Mouse (Mus musculus): ENCODE data around the gene Fem1b. TPM values are rescaled to one million over a fixed set of nuclear protein-coding genes. Genes with fewer than 3 reads are reported as not detected.
"Not testable (repeated sequence)": the region's sequence is repeated elsewhere in the genome, so short reads cannot be mapped to it uniquely, and the experiment has no call there.

The Fem1b gene
- polyA plus RNA-seq (2015; fragmentation: Nextera tagmentation; extraction: Ambion mirVana): 15.1 and 18.2 TPM in 2 replicates

DNA sequence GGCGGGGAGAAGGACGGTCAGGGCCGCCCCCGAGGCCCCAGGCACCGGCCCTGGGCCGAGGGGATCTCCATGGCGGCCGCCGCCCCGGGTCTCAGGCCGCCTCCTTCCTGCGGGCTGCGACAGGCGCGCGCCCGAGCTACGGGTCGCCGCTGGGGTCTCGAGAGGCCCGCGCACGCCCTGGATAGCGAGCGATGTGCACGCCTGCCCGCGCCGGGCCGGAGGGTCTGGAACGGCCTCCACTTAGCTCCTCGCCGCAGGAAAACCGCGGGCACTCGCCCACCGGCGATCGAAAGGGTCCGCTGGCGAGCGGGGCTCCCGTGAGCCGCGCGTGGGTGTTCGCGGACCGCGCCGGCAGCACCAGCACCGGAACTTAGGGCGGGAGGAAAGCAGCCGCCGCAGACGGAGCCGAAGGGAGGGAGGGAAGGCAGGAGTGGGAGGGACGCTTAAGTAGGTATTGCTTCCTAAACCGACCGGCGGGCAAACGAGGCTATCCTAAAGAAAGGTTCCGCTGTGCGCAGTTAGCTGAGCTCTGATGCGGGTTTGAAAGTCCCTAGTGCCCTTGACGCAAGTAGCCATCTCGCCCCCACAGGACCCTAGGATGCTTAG lies at the start of gene Fem1b:
Gene Fem1b, minus strand, starts transcription at position 419 of the 606 bp plus-strand sequence.
- no peaks in the 10 kb centered on the region for H3K27me3 ChIP-seq
- peak within 1 kb of the TSS; percentile 94 for H3K9ac ChIP-seq
- peak within 1 kb of the TSS; percentile 98 for H3K27ac ChIP-seq
- H3K36me3 ChIP-seq: no peaks in the 10 kb centered on the region
- ATAC-seq (ENCODE audit: insufficient number of reproducible peaks, low FRiP score, low TSS enrichment, low read depth): peak; percentile 89
- H3K4me2 ChIP-seq: peak within 1 kb of the TSS; percentile 86
- WGBS: under 1% methylated on average over 66 of the region's 68 CpGs
- peaks cover 19% of the 10 kb centered on the region for H3K4me1 ChIP-seq
- H3K9me3 ChIP-seq: no peaks in the 10 kb centered on the region
- H3K4me3 ChIP-seq: peak within 1 kb of the TSS; percentile 100

DNA sequence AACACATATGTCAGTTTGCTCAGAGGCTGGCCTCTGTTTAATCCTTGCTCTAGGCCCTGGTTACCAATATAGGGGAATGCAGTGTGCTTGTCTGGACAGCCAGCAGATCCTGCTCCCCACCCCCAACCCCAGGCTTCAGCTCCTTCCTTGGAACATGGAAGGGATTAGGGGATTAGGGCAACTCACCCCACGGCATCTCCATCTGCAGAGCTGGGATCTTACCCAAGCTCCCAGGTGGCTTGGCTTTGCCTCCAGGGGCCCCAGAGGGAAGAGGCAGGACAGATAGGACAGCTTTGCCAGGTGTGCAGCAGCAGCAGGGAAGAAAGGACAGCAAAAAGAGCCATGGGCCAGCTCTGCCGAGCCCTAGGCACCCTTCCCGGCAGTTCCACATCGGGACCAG lies 49.1 kb upstream of the Fem1b start:
- no peak overlapping the region for H3K4me3 ChIP-seq
- H3K4me1 ChIP-seq: peaks cover 38% of the 10 kb centered on the region
- no peak overlapping the region for H3K4me2 ChIP-seq
- H3K27ac ChIP-seq: no peak overlapping the region
- no peaks in the 10 kb centered on the region for H3K27me3 ChIP-seq
- 51% methylated on average over 4 of the region's 4 CpGs for WGBS
- H3K9ac ChIP-seq: no peak overlapping the region
- no peaks in the 10 kb centered on the region for H3K9me3 ChIP-seq
- no peak for ATAC-seq (ENCODE audit: insufficient number of reproducible peaks, low FRiP score, low TSS enrichment, low read depth)
- H3K36me3 ChIP-seq: no peaks in the 10 kb centered on the region

DNA sequence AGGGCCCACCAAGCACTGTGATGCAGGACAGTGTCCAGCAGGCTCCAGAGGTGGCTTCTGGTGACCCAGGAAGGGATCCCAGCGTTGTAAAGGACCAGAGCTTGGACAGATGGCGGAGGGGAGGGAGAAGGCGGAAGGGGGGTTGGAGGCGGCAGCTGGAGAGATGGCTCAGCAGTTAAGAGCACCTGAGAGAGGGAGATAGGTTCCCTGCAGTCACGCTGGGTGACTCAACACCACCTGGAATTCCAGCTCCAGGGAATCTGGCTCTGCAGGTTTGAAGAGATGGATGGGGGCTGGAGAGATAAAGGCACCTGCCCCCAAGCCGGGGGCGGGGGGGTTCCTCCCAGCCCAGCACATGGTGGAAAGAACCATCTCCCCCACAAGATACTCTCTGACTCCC lies 48.4 kb upstream of the Fem1b start:
- H3K4me1 ChIP-seq: peaks cover 38% of the 10 kb centered on the region
- H3K27me3 ChIP-seq; H3K9me3 ChIP-seq; H3K4me3 ChIP-seq; H3K9ac ChIP-seq; H3K4me2 ChIP-seq; ATAC-seq (ENCODE audit: insufficient number of reproducible peaks, low FRiP score, low TSS enrichment, low read depth); H3K27ac ChIP-seq; H3K36me3 ChIP-seq: not testable (repeated sequence)
- 49% methylated on average over 7 of the region's 7 CpGs for WGBS

DNA sequence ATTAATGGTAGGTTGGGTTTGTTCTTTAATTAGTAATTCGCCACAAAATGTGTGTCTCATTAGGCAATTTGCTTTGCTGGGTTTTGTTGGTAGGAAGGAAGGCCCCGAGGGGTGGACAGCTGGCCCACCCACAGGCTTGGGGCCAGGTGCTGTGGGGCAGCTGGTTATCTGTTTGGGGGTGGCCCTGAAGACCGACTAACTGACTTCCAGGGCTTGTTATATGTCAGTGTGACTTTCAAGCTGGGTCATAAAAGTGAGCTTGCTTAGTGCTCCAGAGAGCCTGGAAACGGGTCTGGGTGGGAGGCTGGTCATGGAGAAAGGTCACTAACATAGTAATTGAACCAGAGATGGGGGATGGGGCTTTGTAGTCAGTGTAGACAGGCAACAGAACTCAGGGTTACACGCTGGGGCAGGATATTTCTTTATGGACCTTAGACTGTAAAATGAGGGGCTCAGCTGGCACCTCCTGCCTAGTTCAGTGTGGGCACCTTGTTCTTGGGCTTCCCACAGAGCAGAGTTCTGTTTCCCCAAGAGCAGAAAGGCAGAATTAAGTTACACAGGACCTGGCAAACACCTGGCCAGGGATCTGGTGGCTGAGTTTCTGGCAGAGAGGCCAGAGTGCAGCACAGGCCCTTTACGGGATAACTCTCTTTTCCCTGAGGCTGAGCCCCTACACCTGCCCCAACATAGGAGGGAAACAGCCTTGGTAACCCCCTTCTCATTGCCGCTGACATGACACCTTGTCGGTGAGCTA lies 46.7 kb upstream of the Fem1b start:
- H3K4me1 ChIP-seq: peaks cover 47% of the 10 kb centered on the region
- no peaks in the 10 kb centered on the region for H3K36me3 ChIP-seq
- no peaks in the 10 kb centered on the region for H3K27me3 ChIP-seq
- H3K4me2 ChIP-seq: peak overlapping the region; percentile 49
- no peaks in the 10 kb centered on the region for H3K9me3 ChIP-seq
- H3K4me3 ChIP-seq: peak overlapping the region; percentile 27
- WGBS: 23% methylated on average over 8 of the region's 8 CpGs
- H3K9ac ChIP-seq: 0 out of 2 replicates have a peak overlapping the region, but pooled peaks have one; percentile 8
- peak overlapping the region; percentile 84 for H3K27ac ChIP-seq
- no peak for ATAC-seq (ENCODE audit: insufficient number of reproducible peaks, low FRiP score, low TSS enrichment, low read depth)

DNA sequence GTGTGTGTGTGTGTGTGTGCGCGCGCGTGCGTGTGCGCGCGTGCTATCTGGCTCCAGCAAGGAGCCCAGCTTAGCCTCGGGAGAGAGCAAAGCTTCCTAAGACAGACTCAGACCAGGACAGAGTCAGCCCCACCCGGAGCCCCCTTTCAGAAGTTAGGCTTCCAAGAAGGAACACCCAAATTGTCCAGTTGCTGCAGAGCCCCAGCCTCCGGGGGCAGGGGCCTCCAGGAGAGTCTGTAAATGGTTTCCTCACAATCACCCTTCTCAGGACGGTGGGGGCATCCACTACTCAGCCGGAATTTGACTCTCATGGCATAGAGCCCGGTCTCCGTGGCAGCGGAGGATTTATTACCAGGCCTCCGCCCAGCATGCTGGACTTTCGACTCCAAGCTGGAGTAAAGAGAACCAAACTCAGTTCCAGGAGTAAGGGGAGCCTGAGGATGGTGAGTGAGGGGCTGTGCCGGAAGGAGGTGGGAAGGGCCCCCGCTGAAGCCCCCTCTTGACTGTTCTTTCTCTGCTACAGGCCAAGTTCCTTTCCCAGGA lies 46.1 kb upstream of the Fem1b start, which contains the start of gene Calml4:
Gene Calml4, plus strand, starts transcription at position 362 of the 543 bp plus-strand sequence.
- peak within 1 kb of the TSS; percentile 49 for H3K4me2 ChIP-seq
- no peaks in the 10 kb centered on the region for H3K9me3 ChIP-seq
- H3K27ac ChIP-seq: peak within 1 kb of the TSS; percentile 84
- peaks cover 47% of the 10 kb centered on the region for H3K4me1 ChIP-seq
- 0 out of 2 replicates have a peak within 1 kb of the TSS, but pooled peaks have one; percentile 8 for H3K9ac ChIP-seq
- WGBS: 20% methylated on average over 20 of the region's 20 CpGs
- peak; percentile 74 for ATAC-seq (ENCODE audit: insufficient number of reproducible peaks, low FRiP score, low TSS enrichment, low read depth)
- no peaks in the 10 kb centered on the region for H3K36me3 ChIP-seq
- peak within 1 kb of the TSS; percentile 27 for H3K4me3 ChIP-seq
- H3K27me3 ChIP-seq: no peaks in the 10 kb centered on the region

DNA sequence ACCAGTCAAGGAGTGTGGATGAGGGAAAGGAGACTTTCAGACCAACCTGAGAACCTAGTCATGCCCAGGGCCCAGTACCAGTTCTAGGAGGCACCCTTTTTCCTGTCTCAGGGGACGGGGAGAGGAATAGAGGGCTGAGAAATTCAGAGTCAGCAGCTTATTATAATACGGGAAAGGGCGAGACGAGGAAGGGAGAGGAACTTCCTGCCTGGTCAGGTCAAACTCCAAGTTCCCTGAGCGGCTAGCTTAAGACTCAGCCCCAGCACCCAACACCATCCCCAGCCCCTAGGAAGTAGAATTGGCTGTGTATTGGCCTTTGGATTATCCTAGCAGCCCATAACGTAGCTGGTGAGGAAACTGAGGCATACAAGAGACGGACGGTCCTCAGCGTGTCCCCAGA lies 45.5 kb upstream of the Fem1b start:
- H3K27ac ChIP-seq: peak overlapping the region; percentile 84

DNA sequence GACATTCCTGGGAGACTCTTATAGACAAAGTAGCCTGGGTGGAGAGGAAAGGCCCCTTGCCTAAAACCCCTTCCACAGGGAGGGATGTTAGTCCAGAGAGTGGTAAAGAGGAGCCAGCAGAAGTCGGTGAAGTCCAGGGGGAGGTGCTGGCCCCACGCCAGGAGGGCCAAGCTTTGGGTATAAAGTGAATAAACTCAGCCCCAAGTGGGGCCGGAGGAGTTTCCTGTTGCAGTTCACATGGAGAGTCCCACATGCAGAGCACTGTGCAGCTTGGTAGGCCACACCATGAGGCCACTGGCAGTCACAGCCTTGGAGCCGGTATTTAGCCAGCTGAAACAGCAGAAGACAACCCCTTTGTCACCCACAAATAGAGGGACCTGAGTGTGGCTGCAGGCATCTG lies 42.7 kb upstream of the Fem1b start:
- peaks cover 19% of the 10 kb centered on the region for H3K36me3 ChIP-seq
- H3K4me3 ChIP-seq: no peak overlapping the region
- no peaks in the 10 kb centered on the region for H3K27me3 ChIP-seq
- no peaks in the 10 kb centered on the region for H3K9me3 ChIP-seq
- H3K9ac ChIP-seq: no peak overlapping the region
- WGBS: 34% methylated on average over 4 of the region's 4 CpGs
- ATAC-seq (ENCODE audit: insufficient number of reproducible peaks, low FRiP score, low TSS enrichment, low read depth): no peak
- H3K4me1 ChIP-seq: peaks cover 47% of the 10 kb centered on the region
- H3K4me2 ChIP-seq: no peak overlapping the region
- 0 out of 2 replicates have a peak overlapping the region, but pooled peaks have one; percentile 22 for H3K27ac ChIP-seq

More for the DNA sequence above, 45.5 kb upstream of the Fem1b start:
- ATAC-seq (ENCODE audit: insufficient number of reproducible peaks, low FRiP score, low TSS enrichment, low read depth): no peak
- Histone ChIP-seq H3K4me2 (peak overlapping the region; percentile 49), H3K9me3 (no peaks in the 10 kb centered on the region), H3K27me3 (no peaks in the 10 kb centered on the region), H3K36me3 (no peaks in the 10 kb centered on the region), H3K4me3 (peak overlapping the region; percentile 27), H3K9ac (no peak overlapping the region), H3K4me1 (peaks cover 48% of the 10 kb centered on the region)
- WGBS: 52% methylated on average over 9 of the region's 9 CpGs

DNA sequence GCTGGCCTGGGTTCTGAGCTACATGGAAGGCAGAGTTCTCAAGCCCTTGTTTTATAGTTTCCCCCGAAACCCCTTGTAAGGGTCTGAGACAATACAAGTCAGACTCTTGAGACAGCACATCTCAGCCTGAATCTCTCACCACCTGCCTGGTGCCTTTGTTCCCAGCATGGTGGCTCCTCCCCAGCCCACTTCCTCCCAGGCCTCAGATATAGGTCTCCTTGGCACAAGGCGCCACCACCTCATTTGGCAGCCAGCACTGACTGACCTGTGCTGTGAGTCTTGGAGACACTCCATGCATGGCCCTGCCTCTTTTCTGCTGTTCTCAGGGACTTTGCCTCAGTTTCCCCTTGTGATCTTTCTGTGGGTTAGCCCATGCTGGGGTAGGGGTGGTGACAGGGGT lies 39.8 kb upstream of the Fem1b start:
- H3K27me3 ChIP-seq: no peaks in the 10 kb centered on the region
- 0 out of 2 replicates have a peak overlapping the region, but pooled peaks have one; percentile 10 for H3K9ac ChIP-seq
- H3K4me3 ChIP-seq: no peak overlapping the region
- WGBS: 65% methylated on average over 2 of the region's 2 CpGs
- ATAC-seq (ENCODE audit: insufficient number of reproducible peaks, low FRiP score, low TSS enrichment, low read depth): no peak
- H3K27ac ChIP-seq: no peak overlapping the region
- no peaks in the 10 kb centered on the region for H3K9me3 ChIP-seq
- H3K4me1 ChIP-seq: peaks cover 30% of the 10 kb centered on the region
- peaks cover 36% of the 10 kb centered on the region for H3K36me3 ChIP-seq
- no peak overlapping the region for H3K4me2 ChIP-seq

DNA sequence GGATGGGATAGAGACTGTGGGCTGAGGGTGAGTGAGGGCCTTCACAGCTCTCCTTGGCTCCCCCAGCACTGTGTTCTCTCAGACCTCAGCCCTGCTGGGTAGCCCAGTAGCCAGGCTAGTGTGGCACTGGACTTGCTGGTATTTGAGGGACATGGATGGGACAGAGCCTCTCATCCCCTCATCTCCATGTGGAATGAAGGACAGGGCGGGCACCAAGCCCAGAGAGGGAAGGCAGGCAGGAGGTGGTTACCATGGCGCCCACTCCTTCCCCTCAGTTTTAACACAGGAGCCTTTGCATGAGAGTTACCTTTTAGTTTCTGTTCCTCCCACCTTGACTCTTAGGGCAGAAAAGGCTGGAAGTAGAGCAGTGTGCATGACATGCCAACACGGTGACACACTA lies 36.9 kb upstream of the Fem1b start:
- Histone ChIP-seq H3K36me3 (peaks cover 42% of the 10 kb centered on the region), H3K27ac (no peak overlapping the region), H3K9me3 (no peaks in the 10 kb centered on the region), H3K9ac (no peak overlapping the region), H3K4me1 (peaks cover 20% of the 10 kb centered on the region), H3K27me3 (no peaks in the 10 kb centered on the region), H3K4me3 (no peak overlapping the region), H3K4me2 (no peak overlapping the region)
- no peak for ATAC-seq (ENCODE audit: insufficient number of reproducible peaks, low FRiP score, low TSS enrichment, low read depth)
- WGBS: 72% methylated on average over 3 of the region's 3 CpGs

DNA sequence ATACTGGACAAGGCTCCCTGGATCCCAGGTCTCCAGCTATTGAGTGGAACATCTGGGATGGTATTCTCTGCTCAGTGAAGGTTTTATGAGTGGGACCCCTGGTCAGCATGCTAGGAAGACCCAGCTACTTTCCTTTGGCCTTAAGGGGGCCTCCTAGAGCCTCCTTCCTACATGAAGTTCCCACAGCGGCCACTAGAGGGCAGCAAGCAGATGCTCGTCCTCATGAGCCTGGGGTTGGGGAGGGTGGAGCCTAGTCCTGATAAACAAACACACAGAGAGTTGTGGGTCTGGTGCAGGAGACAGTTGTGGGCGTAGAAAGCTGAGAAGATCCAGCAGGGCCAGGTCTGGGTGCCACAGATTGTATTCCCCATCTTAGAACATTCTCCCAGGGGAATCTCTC lies 36.0 kb upstream of the Fem1b start:
- H3K4me1 ChIP-seq: peaks cover 20% of the 10 kb centered on the region
- H3K9ac ChIP-seq: no peak overlapping the region
- ATAC-seq (ENCODE audit: insufficient number of reproducible peaks, low FRiP score, low TSS enrichment, low read depth): no peak
- no peak overlapping the region for H3K4me3 ChIP-seq
- H3K36me3 ChIP-seq: peaks cover 42% of the 10 kb centered on the region
- no peaks in the 10 kb centered on the region for H3K9me3 ChIP-seq
- H3K27me3 ChIP-seq: no peaks in the 10 kb centered on the region
- H3K27ac ChIP-seq: no peak overlapping the region
- no peak overlapping the region for H3K4me2 ChIP-seq
- WGBS: 8% methylated on average over 3 of the region's 3 CpGs

DNA sequence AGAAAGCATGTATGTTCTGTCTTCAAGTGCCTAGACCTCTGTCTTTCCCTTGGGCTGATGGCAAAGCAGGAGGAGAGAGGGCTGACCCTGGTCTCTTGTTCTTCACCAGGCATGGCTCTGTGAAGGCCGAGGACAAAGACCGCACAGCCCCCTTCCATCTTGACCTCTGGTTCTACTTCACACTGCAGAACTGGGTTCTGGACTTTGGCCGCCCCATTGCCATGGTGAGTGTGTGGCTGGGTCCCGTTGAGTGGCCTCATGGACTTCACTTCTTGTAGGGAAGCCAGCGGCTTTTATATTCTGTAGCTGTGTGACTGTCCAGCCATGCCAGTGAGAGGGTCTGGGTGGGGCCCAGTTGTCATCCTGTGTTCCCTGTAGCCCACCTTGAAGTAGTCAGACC lies 32.7 kb upstream of the Fem1b start:
- no peak overlapping the region for H3K27ac ChIP-seq
- no peak for ATAC-seq (ENCODE audit: insufficient number of reproducible peaks, low FRiP score, low TSS enrichment, low read depth)

More for the DNA sequence above, 32.7 kb upstream of the Fem1b start:
- no peak overlapping the region for H3K4me3 ChIP-seq
- H3K36me3 ChIP-seq: peaks cover 25% of the 10 kb centered on the region
- H3K4me1 ChIP-seq: peaks cover 17% of the 10 kb centered on the region
- H3K9me3 ChIP-seq: no peaks in the 10 kb centered on the region
- H3K4me2 ChIP-seq: no peak overlapping the region
- no peak overlapping the region for H3K9ac ChIP-seq
- no peaks in the 10 kb centered on the region for H3K27me3 ChIP-seq
- WGBS: 92% methylated on average over 5 of the region's 5 CpGs
